Mouse (Mus musculus) MEL (cell line): Measurements from ENCODE around the gene Alkbh5.

Experiments
- CTCF ChIP-seq, 3 experiments: IDR thresholded peaks in 2 of 3; conservative IDR thresholded peaks in 1 of 3; 2 replicates each; pipeline ENCODE4 v1.5.1; 2011 to 2012; ENCODE audit warnings: low read length in 3 of 3, low read depth in 2 of 3, mild to moderate bottlenecking in 2 of 3, improper control_type of control experiment in 1 of 3, inconsistent platforms in 1 of 3, mixed read lengths in 1 of 3, moderate library complexity in 1 of 3; ENCODE audit not compliant: control insufficient read depth in 1 of 3, insufficient read depth in 1 of 3, poor library complexity in 1 of 3, severe bottlenecking in 1 of 3
- EP300 ChIP-seq, 2 experiments: IDR thresholded peaks; 2 replicates each; pipeline ENCODE4 v1.6.1; 2011; ENCODE audit warnings: improper control_type of control experiment in 2 of 2, low read length in 2 of 2, low read depth in 1 of 2, mild to moderate bottlenecking in 1 of 2
- MAFK ChIP-seq: IDR thresholded peaks from 2 replicates; pipeline ENCODE4 v1.6.1; 2011; ENCODE audit warnings: low read depth, mild to moderate bottlenecking, low read length, improper control_type of control experiment, borderline replicate concordance
- POLR2A ChIP-seq, 2 experiments: IDR thresholded peaks; 2 replicates each; pipeline ENCODE4 v1.6.1; 2011 to 2012; ENCODE audit warnings: low read length in 2 of 2, mild to moderate bottlenecking in 2 of 2, control low read depth in 1 of 2, improper control_type of control experiment in 1 of 2, low read depth in 1 of 2, moderate library complexity in 1 of 2; ENCODE audit not compliant: control insufficient read depth in 1 of 2, insufficient read depth in 1 of 2, poor library complexity in 1 of 2
- USF1 ChIP-seq: IDR thresholded peaks from 2 replicates; pipeline ENCODE4 v1.6.1; 2014; ENCODE audit warnings: low read depth, mild to moderate bottlenecking, inconsistent platforms, low read length, improper control_type of control experiment, moderate library complexity
- USF2 ChIP-seq, 2 experiments: IDR thresholded peaks; 2 replicates each; pipeline ENCODE4 v1.6.1; 2011 to 2012; ENCODE audit warnings: improper control_type of control experiment in 2 of 2, low read length in 2 of 2, borderline replicate concordance in 1 of 2, inconsistent platforms in 1 of 2, low read depth in 1 of 2, mild to moderate bottlenecking in 1 of 2; ENCODE audit not compliant: insufficient read depth in 1 of 2

DNA sequence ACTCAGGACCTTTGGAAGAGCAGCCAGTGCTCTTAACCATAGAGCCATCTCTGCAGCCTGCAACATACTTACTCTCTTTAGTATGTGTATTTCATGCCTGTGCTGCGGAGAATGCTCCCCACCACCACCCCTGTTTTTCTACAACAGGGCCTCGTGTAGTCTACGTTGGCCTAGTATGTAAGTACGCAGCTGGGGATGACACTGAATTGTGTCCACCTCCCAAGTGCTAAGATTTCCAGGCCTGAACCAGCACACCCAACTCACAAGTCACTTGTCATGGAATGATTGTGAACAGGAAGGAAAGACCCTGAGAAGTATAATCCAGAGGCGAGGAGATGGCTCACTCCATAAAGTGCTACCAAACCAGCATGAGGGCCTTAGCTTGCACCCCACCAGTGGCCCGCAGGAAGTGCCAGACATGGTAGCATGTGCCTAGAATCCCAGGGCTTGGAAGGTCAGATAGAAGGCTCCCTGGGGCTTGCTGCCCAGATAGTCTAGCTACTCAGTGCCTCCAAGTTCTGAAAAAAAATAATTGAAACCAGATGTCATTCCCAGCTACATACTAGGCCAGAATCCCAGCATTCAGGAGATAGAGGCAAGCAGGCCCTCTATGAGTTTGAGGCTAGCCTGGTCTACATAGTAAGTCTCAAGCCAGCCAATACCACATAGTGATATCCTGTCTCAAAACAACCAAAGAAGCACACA lies 13.4 kb upstream of the Alkbh5 start:
- no peak for TF ChIP-seq USF2 (IDR thresholded peaks at IDR 0.05; ENCODE audit: borderline replicate concordance in 1 of 2, insufficient read depth in 1 of 2, low read depth in 1 of 2, low read length in 2 of 2)
- no peak for TF ChIP-seq CTCF (IDR thresholded peaks at IDR 0.05 in 2 of 3, conservative IDR thresholded peaks at IDR 0.05 in 1 of 3; ENCODE audit: control insufficient read depth in 1 of 3, insufficient read depth in 1 of 3, low read depth in 2 of 3, low read length in 3 of 3, poor library complexity in 1 of 3, severe bottlenecking in 1 of 3)
- no peak for TF ChIP-seq POLR2A (IDR thresholded peaks at IDR 0.05; ENCODE audit: control insufficient read depth in 1 of 2, insufficient read depth in 1 of 2, low read depth in 1 of 2, low read length in 2 of 2, poor library complexity in 1 of 2)
- TF ChIP-seq EP300 (IDR thresholded peaks at IDR 0.05; ENCODE audit: low read depth in 1 of 2, low read length in 2 of 2): no peak
- no peak for TF ChIP-seq USF1
- TF ChIP-seq MAFK: no peak
